Mouse (Mus musculus) liver, embryonic 14.5 days (tissue): ENCODE results near the gene Scml4.

ENCODE experiments used
- CTCF ChIP-seq: IDR thresholded peaks from 2 replicates; pipeline ENCODE4 v1.5.1; 2016; ENCODE audit warnings: antibody characterized with exemption, low read depth, control low read depth
- EP300 ChIP-seq: IDR thresholded peaks from 2 replicates; pipeline ENCODE4 v1.6.1; 2016; ENCODE audit warnings: antibody characterized with exemption, low read depth

DNA sequence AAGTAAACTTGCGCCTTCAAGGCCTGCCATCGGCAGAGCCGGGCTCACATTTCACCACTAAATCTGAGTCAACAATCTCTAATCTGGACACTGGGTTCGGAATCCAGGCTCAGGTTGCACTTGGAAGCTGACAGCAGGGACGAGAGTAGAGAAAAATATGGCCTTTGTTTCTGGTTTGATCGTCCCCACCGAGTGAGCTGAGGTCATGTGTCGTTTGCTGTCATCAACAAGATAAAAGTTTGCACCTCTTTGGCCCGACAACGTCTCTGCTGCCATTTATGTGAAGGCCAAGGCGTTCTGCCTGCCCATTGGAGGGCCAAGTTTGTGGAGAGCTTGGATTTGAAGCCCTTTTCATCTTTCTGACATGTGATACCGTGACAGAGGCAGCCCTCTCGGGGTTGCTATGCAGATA is 135.3 kb downstream of the Scml4 start:
- TF ChIP-seq CTCF = no peak
- TF ChIP-seq EP300 = no peak
